Mouse (Mus musculus): ENCODE measurements at regions not wholly inside any gene's neighbourhood (a gene's known extent, or its start where the extent isn't known, plus 50 kb on each side); places are given as distances from the start of the nearest gene placed in this dataset.

- no peaks in the 10 kb centered on the region for H3K9me3 ChIP-seq (ENCODE audit: control insufficient read depth, insufficient read depth, low read depth, low read length)
- H3K9ac ChIP-seq (ENCODE audit: insufficient read depth, low read depth, low read length, poor library complexity, severe bottlenecking), result no peak overlapping the region
- H3K36me3 ChIP-seq (ENCODE audit: control insufficient read depth, insufficient read depth, low read length, poor library complexity, severe bottlenecking), result no peaks in the 10 kb centered on the region
- TF ChIP-seq ZC3H11A (IDR thresholded peaks at IDR 0.05; ENCODE audit: borderline replicate concordance, low read depth, low read length) (no peak), MAFK (IDR thresholded peaks at IDR 0.05; ENCODE audit: insufficient read depth, low read depth, low read length) (no peak), HCFC1 (IDR thresholded peaks at IDR 0.05; ENCODE audit: borderline replicate concordance, insufficient read depth, low read length) (no peak), CHD2 (IDR thresholded peaks at IDR 0.05; ENCODE audit: low read depth, low read length) (no peak), ZNF384 (IDR thresholded peaks at IDR 0.05; ENCODE audit: low read depth, low read length) (no peak)
- DNase-seq (ENCODE audit: low read depth, low spot score), result no peak
- H3K4me1 ChIP-seq (ENCODE audit: control insufficient read depth in 2 of 2, insufficient read depth in 2 of 2, low read length in 2 of 2, poor library complexity in 1 of 2), result peaks cover 1 to 6% of the 10 kb centered on the region in 2 experiments; a peak in 2 of 4 replicates
- no peak overlapping the region for H3K27ac ChIP-seq (ENCODE audit: insufficient read depth, low read depth, low read length, poor library complexity, severe bottlenecking)
- no peak overlapping the region for H3K4me3 ChIP-seq (ENCODE audit: insufficient read depth in 1 of 2, low read depth in 1 of 2, low read length in 2 of 2, poor library complexity in 1 of 2, severe bottlenecking in 1 of 2)
- in situ Hi-C loops (cut with MboI; ENCODE audit: low sequenced_read_pairs in 2 of 2, unreplicated experiment in 2 of 2), result no loop called here
Observed at GRCm38 (mm10) chr14:76850051-76850450, 186.5 kb upstream of the Ccdc122 start.

GRCm38 (mm10) chr14:76849636-76850035, 186.9 kb upstream of the Ccdc122 start:
- TF ChIP-seq MAFK (IDR thresholded peaks at IDR 0.05; ENCODE audit: insufficient read depth, low read depth, low read length), result no peak
- TF ChIP-seq ZC3H11A (IDR thresholded peaks at IDR 0.05; ENCODE audit: borderline replicate concordance, low read depth, low read length), result no peak
- TF ChIP-seq CHD2 (IDR thresholded peaks at IDR 0.05; ENCODE audit: low read depth, low read length), result no peak
- TF ChIP-seq ZNF384 (IDR thresholded peaks at IDR 0.05; ENCODE audit: low read depth, low read length), result no peak
- TF ChIP-seq HCFC1 (IDR thresholded peaks at IDR 0.05; ENCODE audit: borderline replicate concordance, insufficient read depth, low read length), result no peak
- H3K4me3 ChIP-seq (ENCODE audit: insufficient read depth in 1 of 2, low read depth in 1 of 2, low read length in 2 of 2, poor library complexity in 1 of 2, severe bottlenecking in 1 of 2), result no peak overlapping the region
- no peaks in the 10 kb centered on the region for H3K36me3 ChIP-seq (ENCODE audit: control insufficient read depth, insufficient read depth, low read length, poor library complexity, severe bottlenecking)
- in situ Hi-C loops (cut with MboI; ENCODE audit: low sequenced_read_pairs in 2 of 2, unreplicated experiment in 2 of 2), result no loop called here
- H3K9ac ChIP-seq (ENCODE audit: insufficient read depth, low read depth, low read length, poor library complexity, severe bottlenecking), result no peak overlapping the region
- no peaks in the 10 kb centered on the region for H3K9me3 ChIP-seq (ENCODE audit: control insufficient read depth, insufficient read depth, low read depth, low read length)
- peaks cover 1 to 6% of the 10 kb centered on the region in 2 experiments; a peak in 2 of 4 replicates for H3K4me1 ChIP-seq (ENCODE audit: control insufficient read depth in 2 of 2, insufficient read depth in 2 of 2, low read length in 2 of 2, poor library complexity in 1 of 2)
- no peak for DNase-seq (ENCODE audit: low read depth, low spot score)
- no peak overlapping the region for H3K27ac ChIP-seq (ENCODE audit: insufficient read depth, low read depth, low read length, poor library complexity, severe bottlenecking)

DNA sequence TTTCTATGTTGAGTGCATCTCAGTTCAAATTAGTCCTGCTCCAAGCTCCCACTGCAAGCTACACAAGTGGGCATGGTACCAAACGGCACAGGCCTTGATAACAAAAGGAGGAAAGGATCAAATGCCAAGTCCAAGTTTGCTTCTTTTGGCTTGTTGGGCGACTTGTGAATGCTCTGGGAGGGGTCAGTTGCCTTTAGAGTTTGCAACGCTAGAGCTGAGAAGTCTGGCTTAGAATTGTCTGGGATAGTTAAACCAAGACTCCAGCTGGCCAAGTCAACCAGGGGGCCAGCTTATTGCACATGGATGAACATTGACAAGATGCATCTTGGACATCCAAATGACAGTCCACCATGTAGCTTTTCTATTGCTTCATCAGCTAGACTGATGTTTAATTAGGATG, 187.5 kb upstream of the Ccdc122 start:
- Histone ChIP-seq H3K4me3 (ENCODE audit: insufficient read depth in 1 of 2, low read depth in 1 of 2, low read length in 2 of 2, poor library complexity in 1 of 2, severe bottlenecking in 1 of 2) (no peak overlapping the region), H3K36me3 (ENCODE audit: control insufficient read depth, insufficient read depth, low read length, poor library complexity, severe bottlenecking) (no peaks in the 10 kb centered on the region), H3K4me1 (ENCODE audit: control insufficient read depth in 2 of 2, insufficient read depth in 2 of 2, low read length in 2 of 2, poor library complexity in 1 of 2) (peaks cover 1 to 6% of the 10 kb centered on the region in 2 experiments; a peak in 2 of 4 replicates), H3K27ac (ENCODE audit: insufficient read depth, low read depth, low read length, poor library complexity, severe bottlenecking) (no peak overlapping the region), H3K9me3 (ENCODE audit: control insufficient read depth, insufficient read depth, low read depth, low read length) (no peaks in the 10 kb centered on the region), H3K9ac (ENCODE audit: insufficient read depth, low read depth, low read length, poor library complexity, severe bottlenecking) (no peak overlapping the region)
- in situ Hi-C loops (cut with MboI; ENCODE audit: low sequenced_read_pairs in 2 of 2, unreplicated experiment in 2 of 2), result no loop called here
- TF ChIP-seq HCFC1 (IDR thresholded peaks at IDR 0.05; ENCODE audit: borderline replicate concordance, insufficient read depth, low read length), result no peak
- TF ChIP-seq CHD2 (IDR thresholded peaks at IDR 0.05; ENCODE audit: low read depth, low read length), result no peak
- no peak for TF ChIP-seq MAFK (IDR thresholded peaks at IDR 0.05; ENCODE audit: insufficient read depth, low read depth, low read length)
- TF ChIP-seq ZC3H11A (IDR thresholded peaks at IDR 0.05; ENCODE audit: borderline replicate concordance, low read depth, low read length), result no peak
- no peak for TF ChIP-seq ZNF384 (IDR thresholded peaks at IDR 0.05; ENCODE audit: low read depth, low read length)
- DNase-seq (ENCODE audit: low read depth, low spot score), result no peak

DNA sequence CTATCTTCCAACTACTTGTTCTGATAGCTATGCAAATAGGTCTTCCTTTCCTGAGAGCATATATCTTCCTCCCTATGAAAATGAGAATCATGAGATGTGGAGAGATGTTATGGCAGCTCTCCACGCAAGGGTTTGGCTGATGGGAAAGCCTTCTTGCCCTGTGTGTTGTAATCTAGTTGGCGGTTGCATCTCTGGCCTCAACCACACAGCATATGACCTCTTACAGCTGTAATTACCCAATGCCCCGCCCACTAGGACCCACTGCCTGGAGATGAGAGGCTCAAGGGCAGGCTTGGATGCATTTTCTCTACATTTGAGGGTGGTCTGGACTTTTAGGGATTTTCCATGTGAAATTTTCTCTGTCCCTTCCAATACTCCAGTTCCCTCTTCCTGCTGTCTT, 190.9 kb upstream of the Ccdc122 start:
- no peaks in the 10 kb centered on the region for H3K9me3 ChIP-seq (ENCODE audit: control insufficient read depth, insufficient read depth, low read depth, low read length)
- no peaks in the 10 kb centered on the region for H3K36me3 ChIP-seq (ENCODE audit: control insufficient read depth, insufficient read depth, low read length, poor library complexity, severe bottlenecking)
- peaks cover 1 to 4% of the 10 kb centered on the region in 2 experiments; a peak in 2 of 4 replicates for H3K4me1 ChIP-seq (ENCODE audit: control insufficient read depth in 2 of 2, insufficient read depth in 2 of 2, low read length in 2 of 2, poor library complexity in 1 of 2)
- in situ Hi-C loops (cut with MboI; ENCODE audit: low sequenced_read_pairs in 2 of 2, unreplicated experiment in 2 of 2), result no loop called here
- H3K27ac ChIP-seq (ENCODE audit: insufficient read depth, low read depth, low read length, poor library complexity, severe bottlenecking), result no peak overlapping the region
- DNase-seq (ENCODE audit: low read depth, low spot score), result no peak
- H3K4me3 ChIP-seq (ENCODE audit: insufficient read depth in 1 of 2, low read depth in 1 of 2, low read length in 2 of 2, poor library complexity in 1 of 2, severe bottlenecking in 1 of 2), result no peak overlapping the region
- TF ChIP-seq MAFK (IDR thresholded peaks at IDR 0.05; ENCODE audit: insufficient read depth, low read depth, low read length) (no peak), CHD2 (IDR thresholded peaks at IDR 0.05; ENCODE audit: low read depth, low read length) (no peak), ZC3H11A (IDR thresholded peaks at IDR 0.05; ENCODE audit: borderline replicate concordance, low read depth, low read length) (no peak), ZNF384 (IDR thresholded peaks at IDR 0.05; ENCODE audit: low read depth, low read length) (no peak), HCFC1 (IDR thresholded peaks at IDR 0.05; ENCODE audit: borderline replicate concordance, insufficient read depth, low read length) (no peak)
- no peak overlapping the region for H3K9ac ChIP-seq (ENCODE audit: insufficient read depth, low read depth, low read length, poor library complexity, severe bottlenecking)

DNA sequence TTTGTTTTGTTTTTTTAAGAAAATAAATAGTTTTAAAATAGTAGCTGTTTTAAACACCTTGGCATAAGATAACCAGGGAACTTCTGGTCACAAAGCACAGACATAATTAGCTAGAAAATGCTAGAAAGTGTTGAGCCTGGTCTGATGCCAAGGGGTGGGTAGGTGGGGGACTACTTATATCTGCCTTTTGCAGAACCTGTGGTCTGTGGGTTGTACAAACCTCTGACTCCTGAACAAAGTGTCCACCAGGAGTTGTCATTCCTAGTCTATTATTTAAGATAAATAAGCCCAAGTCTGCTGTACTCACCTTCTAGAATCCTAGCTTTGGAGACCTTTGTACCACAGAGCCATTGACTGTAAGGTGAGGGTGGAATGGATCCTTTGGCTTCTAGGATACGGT, 191.9 kb upstream of the Ccdc122 start:
- TF ChIP-seq CHD2 (IDR thresholded peaks at IDR 0.05; ENCODE audit: low read depth, low read length) (no peak), ZC3H11A (IDR thresholded peaks at IDR 0.05; ENCODE audit: borderline replicate concordance, low read depth, low read length) (no peak), HCFC1 (IDR thresholded peaks at IDR 0.05; ENCODE audit: borderline replicate concordance, insufficient read depth, low read length) (no peak), ZNF384 (IDR thresholded peaks at IDR 0.05; ENCODE audit: low read depth, low read length) (no peak), MAFK (IDR thresholded peaks at IDR 0.05; ENCODE audit: insufficient read depth, low read depth, low read length) (no peak)
- in situ Hi-C loops (cut with MboI; ENCODE audit: low sequenced_read_pairs in 2 of 2, unreplicated experiment in 2 of 2), result no loop called here
- no peak overlapping the region for H3K9ac ChIP-seq (ENCODE audit: insufficient read depth, low read depth, low read length, poor library complexity, severe bottlenecking)
- H3K9me3 ChIP-seq (ENCODE audit: control insufficient read depth, insufficient read depth, low read depth, low read length), result no peaks in the 10 kb centered on the region
- no peak overlapping the region for H3K4me3 ChIP-seq (ENCODE audit: insufficient read depth in 1 of 2, low read depth in 1 of 2, low read length in 2 of 2, poor library complexity in 1 of 2, severe bottlenecking in 1 of 2)
- no peak overlapping the region for H3K27ac ChIP-seq (ENCODE audit: insufficient read depth, low read depth, low read length, poor library complexity, severe bottlenecking)
- no peaks in the 10 kb centered on the region for H3K4me1 ChIP-seq (ENCODE audit: control insufficient read depth in 2 of 2, insufficient read depth in 2 of 2, low read length in 2 of 2, poor library complexity in 1 of 2)
- DNase-seq (ENCODE audit: low read depth, low spot score), result no peak
- no peaks in the 10 kb centered on the region for H3K36me3 ChIP-seq (ENCODE audit: control insufficient read depth, insufficient read depth, low read length, poor library complexity, severe bottlenecking)
